Mouse (Mus musculus) gastrocnemius, postnatal 14 days (tissue): ENCODE data around the gene Gm10097. TPM values are rescaled to one million over a fixed set of nuclear protein-coding genes. Genes with fewer than 3 reads are reported as not detected.

Source experiments
- DNase-seq: peaks from one replicate; pipeline ENCODE4 v3.0.0; 2021; ENCODE audit warnings: mixed read lengths
- intact Hi-C: fragments of 180-260 bp; cut with DNase I; formaldehyde crosslinking; loops from one replicate; pipeline ENCODE4 v1.15.1; 2025; ENCODE audit warnings: low total_unique reads
- long read RNA-seq, 2 experiments: library from polyadenylated mRNA; stranded (forward); transcript quantifications; one replicate each; pipeline ENCODE4 v2.0.0; 2021
- total RNA-seq, 2 experiments: library from RNA; stranded (reverse); gene quantifications; 2 replicates each; pipeline ENCODE4 v1.2.3; 2021

Gm10097 gene
- under 1 TPM; 0.22 to 0.33 TPM for total RNA-seq
- long read RNA-seq, experiment 1: 0 reads
- long read RNA-seq, experiment 2: 0 reads

DNA sequence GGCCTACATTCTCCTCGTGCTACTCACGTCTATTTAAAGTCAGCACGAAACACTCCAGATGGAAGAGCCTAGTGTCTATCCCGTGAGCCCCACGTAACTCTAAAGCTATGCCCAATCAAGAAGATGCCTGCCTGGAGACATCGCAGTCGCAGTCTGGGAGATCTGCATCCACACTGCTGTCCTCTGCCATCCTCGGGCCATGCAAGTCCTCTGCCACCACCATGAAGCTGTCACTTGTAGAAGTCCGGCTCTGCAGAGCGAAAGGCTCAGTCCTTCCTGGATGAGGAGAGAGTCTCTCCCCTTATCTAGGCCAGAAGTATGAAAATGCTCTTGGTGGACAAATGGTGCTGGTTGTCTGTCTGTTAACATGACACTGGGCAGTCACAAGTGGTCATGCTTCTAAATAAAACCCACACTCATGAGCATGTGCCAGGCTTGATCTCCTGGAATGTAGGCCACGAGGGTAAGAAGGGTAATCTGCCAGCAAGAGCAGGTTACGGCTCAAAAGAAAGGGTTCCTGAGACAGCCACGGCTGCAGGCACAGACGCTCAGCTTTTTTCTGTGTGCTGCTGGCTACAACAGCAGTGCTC, at the start of gene Gm10097:
Gene Gm10097, plus strand, starts transcription at position 517 of the 590 bp plus-strand sequence.
- intact Hi-C loops: no loop called here
- DNase-seq: peak; percentile 45

DNA sequence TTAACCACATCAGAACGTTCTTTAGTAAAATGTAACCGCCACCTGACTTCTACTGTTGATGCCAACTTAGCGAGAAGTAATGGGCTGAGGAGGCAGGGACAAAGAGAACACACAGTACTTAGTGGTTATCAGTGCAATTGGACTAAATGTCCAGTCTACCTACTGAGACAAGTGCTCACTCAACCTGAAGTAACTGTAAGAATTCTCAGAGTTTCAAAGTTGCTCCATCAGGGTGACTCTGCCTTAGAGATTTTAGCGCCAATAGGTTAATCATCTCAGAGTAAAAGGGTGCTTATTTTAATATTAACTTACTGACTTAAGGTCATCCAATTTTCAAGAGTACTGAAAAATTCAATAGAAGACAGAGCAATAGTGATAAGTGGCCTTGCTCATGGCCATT, 43.1 kb upstream of the Gm10097 start:
- intact Hi-C loops: no loop called here
- no peak for DNase-seq

DNA sequence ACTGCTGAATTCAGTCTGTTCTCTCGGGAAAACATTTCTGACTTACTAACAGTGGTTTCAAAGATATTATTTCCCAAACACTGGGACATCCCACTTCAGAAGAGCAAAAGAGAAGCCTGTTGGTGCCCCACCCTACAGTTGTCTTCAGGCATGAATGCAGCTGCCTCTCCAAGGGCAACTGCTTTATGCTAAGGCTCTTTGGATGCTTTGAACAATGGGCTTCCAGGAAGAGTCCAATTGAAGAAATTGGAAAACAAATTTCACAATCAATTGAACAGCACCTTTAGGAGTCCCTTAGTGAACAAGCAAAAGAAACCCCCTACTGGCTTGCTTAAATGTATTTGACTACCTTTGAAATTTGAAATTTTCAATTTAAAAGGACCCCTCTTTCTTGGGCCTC, 41.8 kb upstream of the Gm10097 start:
- DNase-seq: no peak
- intact Hi-C loops: no loop called here

DNA sequence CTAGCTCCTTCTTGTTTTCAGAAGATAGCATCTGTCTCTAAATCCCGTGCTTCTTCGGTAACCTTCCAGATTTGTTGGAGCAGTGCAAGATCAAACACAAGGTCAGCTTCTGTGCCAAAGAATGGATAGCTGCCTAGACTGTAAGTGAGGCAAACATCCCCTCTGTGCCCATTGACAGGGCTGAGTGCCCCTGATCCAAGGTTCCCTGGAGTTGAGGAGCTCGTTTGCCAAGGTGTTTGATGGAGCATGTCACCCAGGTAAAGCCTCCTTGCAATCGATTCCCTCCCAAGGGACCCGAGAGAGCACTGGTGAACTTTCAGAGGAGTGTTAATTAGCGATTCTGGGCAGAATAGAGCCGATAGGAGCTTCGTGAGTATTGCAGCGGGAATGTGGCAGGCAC, 40.7 kb upstream of the Gm10097 start:
- intact Hi-C loops: no loop called here
- DNase-seq: no peak

DNA sequence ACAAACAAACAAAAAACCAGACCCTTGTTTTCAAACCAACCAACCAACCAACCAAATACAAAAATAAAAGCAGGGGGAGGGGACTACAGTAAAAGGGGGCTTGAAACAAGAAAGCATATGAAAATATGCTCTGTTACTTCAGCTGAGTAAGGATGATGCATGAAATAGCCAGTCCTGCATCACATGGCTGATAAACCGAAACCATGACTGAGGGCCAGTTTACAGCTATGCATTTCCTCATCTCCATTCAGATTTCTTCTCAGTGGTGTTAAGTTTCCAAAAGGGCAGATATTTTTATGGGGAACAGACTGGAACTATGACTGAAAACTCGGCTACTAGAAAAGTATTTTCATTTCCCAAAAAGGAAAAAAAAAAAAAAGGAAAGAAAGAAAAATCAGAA, 39.8 kb upstream of the Gm10097 start:
- no peak for DNase-seq
- intact Hi-C loops: no loop called here

DNA sequence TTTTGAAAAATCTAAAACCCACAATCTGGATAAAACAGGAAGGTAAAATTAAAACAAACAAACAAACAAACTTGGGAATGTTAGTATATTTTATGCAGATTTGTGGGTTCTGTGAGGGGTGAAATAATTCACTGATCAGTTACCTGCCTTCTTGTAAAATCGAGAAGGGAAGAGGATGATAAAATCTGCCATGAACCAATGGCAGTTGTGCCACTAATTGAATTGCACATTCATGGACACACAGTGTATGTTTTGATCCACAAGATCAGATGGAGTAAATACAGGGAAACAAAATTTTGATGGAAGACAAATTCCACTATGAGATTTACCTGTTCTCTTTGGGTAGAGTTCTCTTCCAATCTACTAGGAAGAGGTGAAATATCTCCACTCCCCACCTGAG, 39.1 kb upstream of the Gm10097 start:
- DNase-seq: no peak
- intact Hi-C loops: no loop called here

DNA sequence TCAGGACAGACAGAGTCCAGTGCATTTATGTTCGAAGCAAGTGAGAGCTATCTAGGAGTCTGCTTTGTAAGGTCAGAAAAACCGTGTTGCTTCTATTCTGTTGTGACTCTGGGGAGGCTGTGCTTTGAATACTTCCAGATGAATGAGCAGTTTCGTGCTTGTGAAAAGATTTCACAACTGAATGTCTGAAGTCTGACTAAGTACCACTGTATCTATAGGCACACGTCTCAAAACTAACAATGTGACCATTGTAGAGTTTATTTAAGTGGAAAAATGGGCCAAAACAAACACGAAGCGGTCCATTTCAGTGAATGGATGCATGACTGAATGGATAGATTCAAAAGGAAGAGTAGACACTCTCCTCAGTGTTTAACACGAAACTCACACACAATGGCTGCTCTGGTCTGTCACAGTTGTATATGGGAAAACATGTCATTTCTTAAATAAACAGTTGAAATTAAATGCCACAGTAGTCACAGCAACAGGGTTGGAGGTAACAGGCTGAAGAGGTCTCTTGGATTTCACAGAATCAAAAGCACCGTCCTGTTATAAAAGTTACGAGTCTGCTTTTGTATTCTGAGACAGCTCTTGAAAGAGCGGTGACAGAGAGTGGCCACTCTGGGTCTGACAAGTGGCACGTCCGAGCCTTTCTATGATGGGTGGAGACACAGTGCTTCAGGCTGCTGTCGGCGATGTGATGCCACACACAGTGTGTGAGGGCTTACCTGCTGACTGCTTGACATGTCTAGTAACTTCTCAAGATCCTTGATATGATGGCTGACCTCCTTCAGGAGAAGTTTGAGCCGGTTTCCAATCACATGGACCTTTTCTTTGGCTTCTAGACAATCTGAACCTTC, 36.6 kb upstream of the Gm10097 start:
- DNase-seq: no peak
- intact Hi-C loops: no loop called here

DNA sequence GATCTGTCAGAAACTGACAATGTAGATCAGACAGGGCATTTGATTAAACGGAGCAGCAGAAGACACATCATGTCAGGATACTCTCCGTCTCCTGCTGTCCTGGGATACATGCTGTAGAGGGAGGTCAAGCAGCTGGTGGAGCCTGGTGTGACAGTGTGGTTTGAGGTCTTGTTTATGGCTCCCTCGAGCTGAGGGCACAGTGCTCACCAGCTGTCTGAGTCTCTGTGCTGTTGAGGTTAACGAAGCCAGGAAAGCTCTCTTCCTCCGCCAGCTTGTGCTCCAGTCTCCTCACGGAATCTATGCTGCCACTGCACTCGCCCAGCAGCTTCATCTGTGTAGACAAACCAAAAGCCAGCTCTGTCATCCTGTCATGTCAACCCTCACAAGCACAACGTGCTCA, 27.7 kb upstream of the Gm10097 start:
- no peak for DNase-seq
- intact Hi-C loops: no loop called here

DNA sequence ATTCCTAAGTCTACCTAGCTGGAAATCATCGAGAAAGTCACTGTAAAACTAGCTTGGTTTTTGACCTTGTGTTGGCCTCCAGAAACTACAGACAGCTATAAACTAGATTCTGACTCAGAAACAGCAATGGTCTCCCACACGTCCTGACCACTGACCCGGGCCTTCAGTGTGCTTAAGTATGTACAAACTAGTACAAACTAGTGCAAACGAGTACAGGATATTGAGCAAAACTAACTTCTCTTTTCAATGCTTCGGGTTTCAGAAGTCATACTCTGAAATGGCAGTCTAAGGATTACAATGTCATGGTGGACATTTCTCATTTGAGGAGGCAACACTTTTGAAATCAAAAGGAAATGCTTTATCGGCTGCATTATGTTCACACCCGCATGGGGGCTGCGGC, 24.5 kb upstream of the Gm10097 start:
- intact Hi-C loops: no loop called here
- no peak for DNase-seq

DNA sequence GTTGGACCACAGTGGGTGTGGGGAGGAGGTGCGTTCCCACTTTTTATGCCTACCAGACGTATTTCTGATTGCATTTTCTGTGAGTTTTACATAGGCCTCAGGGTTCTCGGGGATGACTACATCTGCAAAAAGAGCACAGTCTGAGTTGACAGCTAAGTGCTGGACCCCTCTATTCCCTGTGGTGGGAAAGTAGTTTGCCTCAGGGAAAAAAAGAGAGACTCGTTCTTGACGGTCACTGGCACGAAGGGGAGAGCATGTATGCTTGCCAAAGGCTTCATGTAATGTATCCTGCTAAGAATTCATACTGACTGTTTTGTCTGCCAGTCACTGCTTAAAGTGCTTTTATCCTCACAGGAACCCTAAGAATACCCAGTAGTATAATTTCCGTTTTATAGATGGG, 23.8 kb upstream of the Gm10097 start:
- intact Hi-C loops: no loop called here
- no peak for DNase-seq

DNA sequence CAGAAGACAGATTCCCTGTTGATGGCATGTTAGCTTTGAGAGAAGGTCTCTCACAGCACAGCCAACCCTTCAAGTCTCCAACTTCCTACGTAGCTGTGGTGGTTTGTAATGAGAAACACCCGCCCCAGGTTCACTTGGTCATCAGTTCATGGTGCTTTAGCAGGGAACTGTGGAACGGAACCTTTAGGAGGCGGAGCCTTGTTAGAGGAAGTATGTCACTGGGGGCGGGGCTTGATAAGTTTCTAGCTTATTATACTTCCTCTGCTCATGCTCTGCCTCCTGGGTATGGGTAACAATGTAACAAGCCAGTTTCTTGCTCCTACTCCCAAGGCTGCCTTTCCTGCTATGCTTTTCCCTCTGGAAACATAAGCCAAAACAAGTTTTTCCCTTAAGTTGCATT, 23.3 kb upstream of the Gm10097 start:
- no peak for DNase-seq
- intact Hi-C loops: no loop called here

DNA sequence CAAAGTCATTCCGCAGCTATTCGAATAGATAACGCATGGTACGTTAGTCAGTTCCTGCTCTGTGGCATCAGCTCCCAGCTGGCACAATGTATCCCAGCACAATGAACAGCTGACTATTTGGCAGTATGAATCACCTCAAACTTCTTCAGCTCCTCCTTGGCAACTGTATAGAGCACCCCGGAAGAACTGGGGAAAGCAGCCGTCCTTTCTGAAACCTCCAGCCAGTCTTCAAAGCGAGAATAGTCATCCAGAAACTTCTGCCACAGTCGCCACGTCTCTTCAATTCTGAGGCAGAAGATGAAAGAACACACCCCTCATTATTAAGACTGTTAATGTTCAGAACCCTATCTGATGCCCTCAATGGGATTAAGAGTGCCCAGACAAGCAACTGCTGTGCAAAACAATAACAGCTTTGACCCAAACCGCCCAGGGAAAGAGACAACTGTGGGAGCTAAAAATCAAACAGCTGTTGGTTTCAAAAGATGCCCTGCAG, 12.7 kb upstream of the Gm10097 start:
- intact Hi-C loops: no loop called here
- no peak for DNase-seq

DNA sequence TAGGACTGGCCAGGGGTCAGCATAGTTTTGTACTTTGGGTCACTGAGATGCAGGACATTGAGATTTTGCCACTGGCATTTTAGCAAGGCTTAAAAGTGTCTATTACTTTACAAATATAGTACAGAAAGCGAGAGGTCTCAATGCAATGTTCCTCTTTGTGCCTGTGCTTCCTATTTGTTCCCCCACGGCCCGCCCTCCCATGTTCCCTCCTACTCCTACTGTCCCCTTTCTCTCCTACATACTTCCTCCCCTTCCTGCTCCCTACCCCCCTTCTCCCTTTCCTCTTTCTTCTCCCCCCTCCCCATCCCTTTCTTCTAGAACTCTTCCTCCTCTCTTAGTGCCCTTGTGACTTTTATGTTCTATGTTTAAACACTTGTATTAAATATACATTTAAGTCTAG, 12.1 kb upstream of the Gm10097 start:
- no peak for DNase-seq
- intact Hi-C loops: no loop called here

DNA sequence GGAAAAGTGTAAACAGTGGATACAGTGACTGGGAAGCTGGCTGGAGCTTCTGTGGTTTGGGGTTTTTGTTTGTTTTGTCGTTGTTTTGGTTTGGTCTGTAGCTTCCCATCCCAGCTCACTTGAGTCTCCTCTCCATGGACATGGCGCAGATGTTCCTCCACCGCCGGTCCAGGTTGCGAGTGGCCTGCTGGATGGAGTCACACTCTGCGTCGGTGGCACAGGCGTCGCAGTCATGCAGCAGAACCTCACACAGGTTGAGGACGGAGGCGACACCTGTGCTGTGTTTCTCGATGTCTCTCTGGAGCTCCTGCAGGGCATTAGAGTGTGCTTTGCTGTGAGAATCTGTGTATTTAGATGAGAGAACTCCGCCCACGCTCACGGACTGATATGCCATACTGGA, 11.3 kb upstream of the Gm10097 start:
- intact Hi-C loops: no loop called here
- DNase-seq: no peak

DNA sequence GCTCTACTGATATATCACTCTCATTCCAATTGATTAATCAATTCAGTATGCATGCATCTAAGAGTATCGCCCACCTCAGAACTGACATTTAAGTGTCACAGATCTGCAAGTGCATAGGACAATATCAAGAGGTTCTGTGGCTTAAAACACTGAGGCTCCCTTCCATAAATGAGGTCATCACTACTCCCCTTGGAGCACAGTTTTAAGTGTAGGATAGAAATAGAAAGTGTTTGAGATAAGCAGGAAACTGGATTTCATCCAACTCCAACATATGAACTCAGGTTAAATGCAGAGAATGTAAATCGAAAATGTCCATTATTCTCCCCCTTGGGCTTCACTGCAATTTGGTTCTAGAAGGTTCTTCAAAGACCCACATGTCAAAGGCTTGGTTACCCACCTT, 10.1 kb upstream of the Gm10097 start:
- intact Hi-C loops: no loop called here
- no peak for DNase-seq

DNA sequence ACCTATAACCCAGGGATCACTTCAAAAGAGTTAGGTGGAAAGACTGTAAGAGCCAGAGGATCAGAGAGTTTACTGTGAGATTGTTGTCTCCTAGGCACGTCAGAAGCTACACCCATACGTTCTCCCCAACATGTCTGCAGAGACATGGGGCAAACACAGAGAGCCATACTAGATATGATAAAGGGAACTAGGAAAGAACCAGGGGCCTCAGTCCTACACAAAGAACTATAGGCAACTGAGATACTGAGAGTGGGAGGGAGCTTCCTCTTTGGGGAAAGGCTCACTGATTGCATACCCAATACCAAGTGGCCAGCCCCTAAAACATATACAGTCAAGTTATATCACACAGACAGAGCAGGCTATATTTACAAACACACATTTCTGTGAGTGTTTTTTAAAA, 9.0 kb upstream of the Gm10097 start:
- intact Hi-C loops: no loop called here
- no peak for DNase-seq

DNA sequence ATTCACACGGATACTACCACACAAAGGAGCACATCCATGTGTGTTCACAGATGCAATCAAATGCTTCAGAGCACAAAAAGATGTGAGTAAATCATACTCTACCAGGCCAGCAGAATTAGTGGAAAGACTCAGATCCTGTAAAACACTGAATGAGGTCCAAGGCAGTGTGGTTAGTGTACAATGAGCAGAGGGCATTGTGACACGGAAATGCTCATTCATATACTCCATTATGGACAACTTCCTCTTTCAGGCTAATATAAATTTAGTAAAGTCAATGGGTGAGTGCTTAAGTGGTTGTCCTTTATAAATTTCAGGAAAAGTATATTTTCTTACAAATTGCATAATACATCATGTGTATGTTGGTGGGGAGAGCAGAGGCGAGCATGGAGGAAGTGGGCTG, 1.9 kb upstream of the Gm10097 start:
- DNase-seq: no peak
- intact Hi-C loops: no loop called here

DNA sequence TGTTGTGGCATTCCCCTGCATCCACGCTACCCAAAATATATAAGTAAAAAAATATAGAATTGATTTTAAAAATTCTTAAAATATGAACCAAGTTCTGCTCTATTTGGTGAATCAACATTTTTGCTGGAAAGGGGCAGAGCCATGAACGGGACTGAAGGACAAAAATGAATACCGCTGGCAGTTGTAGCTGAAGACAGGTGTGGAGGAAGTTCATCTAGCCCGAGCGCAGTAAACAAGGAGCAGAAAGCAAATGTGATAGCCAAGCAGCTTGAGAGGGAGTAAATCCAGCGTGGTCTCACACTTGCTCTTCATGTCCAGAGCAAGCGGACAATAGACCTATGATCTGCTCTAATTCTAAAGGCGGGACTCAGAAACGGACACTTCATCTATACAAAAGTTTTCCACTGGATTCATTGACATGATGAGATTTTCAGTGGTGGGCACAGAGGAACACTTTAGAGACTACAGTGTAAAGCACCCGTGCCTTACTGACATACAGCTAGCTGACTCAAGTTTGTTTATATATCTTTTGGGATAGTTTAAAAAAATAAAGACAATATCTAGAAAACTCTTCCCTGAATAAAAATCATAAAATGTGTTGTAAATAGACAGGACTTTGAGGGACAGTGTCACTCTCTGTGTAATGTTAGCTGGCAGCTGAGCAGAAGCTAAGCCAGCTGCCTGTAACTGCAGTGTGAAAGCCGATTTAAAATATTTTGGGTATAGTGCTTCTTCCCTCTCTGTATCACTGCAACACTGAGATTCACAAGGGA, 1.4 kb downstream of the Gm10097 start:
- intact Hi-C loops: no loop called here
- DNase-seq: no peak

DNA sequence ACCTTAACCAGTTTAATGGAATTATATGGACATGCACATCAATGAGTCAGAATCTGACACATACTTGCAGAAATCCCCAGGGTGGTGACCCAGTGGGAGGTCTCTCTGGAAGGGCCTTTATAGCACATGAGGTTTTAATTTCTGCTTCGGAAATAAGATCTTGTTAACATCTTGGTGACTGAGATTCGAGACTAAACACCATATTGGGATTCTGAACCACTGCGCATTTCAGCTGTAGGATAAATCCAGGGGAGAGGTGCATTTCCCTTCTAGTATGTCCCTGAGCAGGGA, 1.9 kb downstream of the Gm10097 start:
- DNase-seq: no peak
- intact Hi-C loops: no loop called here

DNA sequence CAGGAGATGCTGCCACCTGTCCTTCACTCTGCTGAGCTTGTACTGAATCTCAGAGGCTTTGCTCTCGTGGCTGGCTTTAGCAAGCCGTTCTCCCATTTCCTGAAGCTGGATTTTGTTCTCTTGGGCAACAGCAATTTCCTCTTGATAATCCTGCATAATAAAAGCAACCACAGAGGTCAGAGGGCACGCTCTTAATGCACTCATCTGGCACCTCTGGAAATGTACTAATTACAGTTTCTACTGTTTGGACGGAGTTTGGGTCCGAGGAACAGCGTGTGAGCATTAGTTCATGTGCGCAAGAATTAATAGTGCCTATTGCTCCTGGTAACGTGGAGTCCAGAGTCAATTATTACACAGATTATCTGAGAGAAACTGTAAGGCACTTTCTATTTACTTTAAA, 3.1 kb downstream of the Gm10097 start:
- intact Hi-C loops: no loop called here

DNA sequence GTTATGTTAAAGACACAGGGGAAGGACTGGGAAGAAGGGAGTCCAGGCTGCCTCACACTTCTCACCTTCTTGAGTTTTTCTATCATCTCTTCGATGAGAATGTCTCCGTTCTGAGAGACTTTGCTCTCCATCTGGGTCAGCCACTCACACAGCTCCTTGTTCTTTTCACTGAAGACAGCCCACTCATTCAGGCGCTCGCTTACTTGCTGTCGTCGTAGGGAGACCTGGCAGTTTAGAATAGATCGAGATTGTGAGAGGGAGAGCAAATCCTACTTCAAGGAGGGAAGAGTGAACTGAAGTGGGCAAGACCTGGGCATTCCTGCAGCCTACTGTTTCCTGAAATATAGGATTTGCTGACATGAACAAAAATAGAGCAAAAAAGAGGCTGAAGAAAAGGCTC, 6.7 kb downstream of the Gm10097 start:
- intact Hi-C loops: no loop called here
- no peak for DNase-seq

More for the DNA sequence above, 3.1 kb downstream of the Gm10097 start:
- no peak for DNase-seq
